Mouse (Mus musculus) cortical plate, adult 2 months (tissue): ENCODE data around the gene Msh2.

Source experiments
- CTCF ChIP-seq: fragments of 200-500 bp; IDR thresholded peaks from 2 replicates; pipeline ENCODE4 v1.5.1; 2011; ENCODE audit warnings: mild to moderate bottlenecking, control low read depth, low read length; ENCODE audit not compliant: insufficient read depth; ENCODE audit errors: extremely low read depth
- POLR2A ChIP-seq: fragments of 200-500 bp; IDR thresholded peaks from 2 replicates; pipeline ENCODE4 v1.6.1; 2011; ENCODE audit warnings: mild to moderate bottlenecking, low read length, control low read depth; ENCODE audit not compliant: insufficient read depth; ENCODE audit errors: extremely low read depth

GRCm38 (mm10) chr17:87628706-87629105 is 43.4 kb upstream of the Msh2 start:
- no peak for TF ChIP-seq CTCF
- no peak for TF ChIP-seq POLR2A
